Mouse (Mus musculus) G1E (cell line): ENCODE results near the gene Man1b1. TPM values are rescaled to one million over a fixed set of nuclear protein-coding genes. Genes with fewer than 3 reads are reported as not detected.

Source experiments
- ATAC-seq: 2 replicates; pipeline ENCODE4 v1.8.0; 2016; ENCODE audit warnings: mild to moderate bottlenecking; ENCODE audit not compliant: insufficient number of reproducible peaks, poor library complexity, low FRiP score, severe bottlenecking; ENCODE audit errors: extremely low read depth
- DNase-seq: peaks from one replicate; pipeline ENCODE4 v3.0.0; 2012; ENCODE audit warnings: low spot score
- H3K27me3 ChIP-seq: 2 replicates; pipeline ENCODE4 v1.6.1; 2012; ENCODE audit warnings: mild to moderate bottlenecking, low read length, inconsistent platforms; ENCODE audit not compliant: insufficient read depth
- H3K36me3 ChIP-seq: replicated peaks from 2 replicates; pipeline ENCODE3; 2012; ENCODE audit warnings: mild to moderate bottlenecking, inconsistent platforms
- H3K4me1 ChIP-seq: 2 replicates; pipeline ENCODE4 v1.6.1; 2012; ENCODE audit warnings: low read depth, low read length, inconsistent platforms, mixed read lengths; ENCODE audit not compliant: insufficient read depth
- H3K4me3 ChIP-seq: 2 replicates; pipeline ENCODE4 v1.5.1; 2012; ENCODE audit warnings: low read depth, mild to moderate bottlenecking, inconsistent platforms, low read length, moderate library complexity, mixed read lengths
- H3K9me3 ChIP-seq: replicated peaks from 2 replicates; pipeline ENCODE4 v1.6.1; 2012; ENCODE audit warnings: inconsistent platforms
- CTCF ChIP-seq: IDR thresholded peaks from 2 replicates; pipeline ENCODE4 v1.5.1; 2012; ENCODE audit warnings: low read depth, low read length, inconsistent platforms, mixed read lengths
- GATA1 ChIP-seq: IDR thresholded peaks from 2 replicates; pipeline ENCODE4 v1.6.1; 2012; ENCODE audit warnings: borderline replicate concordance, low read length, inconsistent platforms, mixed read lengths
- GATA2 ChIP-seq: IDR thresholded peaks from 2 replicates; pipeline ENCODE4 v1.6.1; 2012; ENCODE audit warnings: low read depth, low read length, inconsistent platforms, borderline replicate concordance
- POLR2AphosphoS5 ChIP-seq: IDR thresholded peaks from 2 replicates; pipeline ENCODE4 v1.6.1; 2012; ENCODE audit warnings: low read depth, low read length, inconsistent platforms; ENCODE audit not compliant: insufficient replicate concordance
- TAL1 ChIP-seq: conservative IDR thresholded peaks from 2 replicates; pipeline ENCODE4 v1.6.1; 2012; ENCODE audit warnings: low read depth, low read length, inconsistent platforms, mixed read lengths
- polyA plus RNA-seq: library from polyadenylated mRNA; stranded (reverse); fragments of >175 nt; gene quantifications from 2 replicates; pipeline ENCODE4 v1.2.3, GENCODE M21; 2012
- total RNA-seq, 2 experiments: library from RNA; stranded (forward) in 1 of 2; stranded (reverse) in 1 of 2; fragments of 200-1000 nt in 1 of 2; fragments of >200 nt in 1 of 2; fragmentation: Nextera tagmentation in 1 of 2; gene quantifications; 2 replicates each; pipeline ENCODE4 v1.2.3; 2014 to 2017

Man1b1 gene
- total and polyA plus RNA-seq, 3 experiments = 18.0 to 45.3 (median 38.3) TPM

DNA sequence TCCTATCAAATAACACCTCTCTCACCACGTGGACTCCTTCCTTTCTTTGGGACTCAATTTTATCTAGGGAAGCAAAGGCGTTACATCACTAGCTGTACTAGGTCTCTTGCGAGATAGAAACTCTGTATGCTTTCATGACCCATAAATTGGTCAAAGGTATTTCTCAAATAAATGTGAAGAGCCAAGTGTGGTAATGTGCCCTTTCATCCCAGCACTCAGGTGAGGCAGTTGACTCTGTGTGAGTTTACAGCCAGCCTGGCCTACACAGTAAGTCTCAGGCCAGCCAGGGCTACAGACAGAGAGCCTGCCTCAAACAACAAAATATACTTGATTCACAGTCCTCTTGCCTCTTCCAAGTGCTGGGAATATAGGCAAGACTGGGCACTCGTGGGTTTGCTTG, 27.7 kb downstream of the Man1b1 start:
- TF ChIP-seq TAL1 (no peak), CTCF (no peak), POLR2AphosphoS5 (no peak), GATA1 (no peak), GATA2 (no peak)
- Histone ChIP-seq H3K9me3 (no peaks in the 10 kb centered on the region), H3K36me3 (peaks cover 68% of the 10 kb centered on the region), H3K27me3 (no peaks in the 10 kb centered on the region), H3K4me3 (no peak overlapping the region), H3K4me1 (peaks cover 53% of the 10 kb centered on the region)
- no peak for DNase-seq
- ATAC-seq = no peak

DNA sequence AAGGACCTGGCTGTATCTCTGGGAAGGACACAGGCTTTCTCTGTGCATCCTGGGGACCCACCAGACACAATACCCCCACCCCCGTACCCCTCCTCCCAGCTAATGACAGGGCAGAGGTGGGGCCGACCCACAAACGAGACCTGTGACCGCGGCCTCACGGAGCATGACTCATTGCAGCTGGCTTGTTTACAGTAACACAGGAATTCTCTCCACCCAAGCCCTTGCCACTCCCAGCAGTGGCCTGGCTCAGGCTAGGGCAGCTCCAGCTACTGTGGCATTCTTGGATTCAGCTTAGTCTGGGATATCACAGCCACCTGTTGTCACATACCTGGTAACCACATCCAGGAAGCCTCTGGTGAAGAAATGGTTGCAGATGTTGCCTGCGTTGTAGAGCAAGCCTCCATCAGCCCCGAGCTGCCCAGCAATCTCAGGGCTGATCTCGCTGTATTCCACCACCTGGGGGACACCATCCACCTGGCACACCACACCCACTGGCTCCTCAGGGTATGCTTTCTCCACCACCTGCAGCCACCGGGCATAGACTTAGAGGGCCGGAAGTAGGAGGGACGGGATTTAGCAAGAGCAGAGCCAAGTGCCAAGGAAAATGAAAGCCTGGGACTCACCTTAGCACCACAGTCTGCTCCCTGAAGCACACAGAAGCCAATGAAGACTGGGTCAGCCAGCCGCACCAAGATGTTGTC, 31.5 kb downstream of the Man1b1 start:
- no peaks in the 10 kb centered on the region for H3K27me3 ChIP-seq
- ATAC-seq (no peak), DNase-seq (no peak)
- H3K36me3 ChIP-seq = peaks cover 61% of the 10 kb centered on the region
- no peak for TF ChIP-seq GATA1
- TF ChIP-seq CTCF = no peak
- TF ChIP-seq TAL1 = no peak
- TF ChIP-seq GATA2 = no peak
- no peaks in the 10 kb centered on the region for H3K9me3 ChIP-seq
- peak overlapping the region; percentile 91; the same call in 1 of the 2 replicates for H3K4me3 ChIP-seq
- peaks cover 48% of the 10 kb centered on the region for H3K4me1 ChIP-seq

DNA sequence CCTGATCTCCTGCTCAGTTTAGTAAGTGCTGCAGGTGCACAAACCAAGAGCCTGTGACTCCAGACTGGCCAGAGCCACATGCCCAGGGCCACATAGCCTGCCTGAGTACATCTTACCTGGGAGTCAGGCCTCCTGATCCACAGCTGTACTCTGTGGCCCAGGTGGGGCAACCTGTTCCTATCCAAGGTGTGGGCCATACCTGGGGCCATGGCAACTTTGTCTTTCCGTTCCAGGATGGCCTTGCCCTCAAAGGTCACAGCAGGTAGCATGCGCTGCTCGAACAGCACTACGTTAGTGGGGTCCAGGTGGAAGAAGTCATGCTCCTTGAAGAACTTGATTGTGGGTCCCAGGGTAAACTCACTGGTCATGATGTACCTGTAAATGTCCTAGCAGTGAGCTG, 32.2 kb downstream of the Man1b1 start:
- TF ChIP-seq GATA2 (no peak), POLR2AphosphoS5 (no peak), TAL1 (no peak), CTCF (no peak), GATA1 (no peak)
- DNase-seq (no peak), ATAC-seq (no peak)
- Histone ChIP-seq H3K9me3 (no peaks in the 10 kb centered on the region), H3K4me1 (peaks cover 52% of the 10 kb centered on the region), H3K27me3 (no peaks in the 10 kb centered on the region), H3K4me3 (peak overlapping the region; percentile 91), H3K36me3 (peaks cover 56% of the 10 kb centered on the region)

DNA sequence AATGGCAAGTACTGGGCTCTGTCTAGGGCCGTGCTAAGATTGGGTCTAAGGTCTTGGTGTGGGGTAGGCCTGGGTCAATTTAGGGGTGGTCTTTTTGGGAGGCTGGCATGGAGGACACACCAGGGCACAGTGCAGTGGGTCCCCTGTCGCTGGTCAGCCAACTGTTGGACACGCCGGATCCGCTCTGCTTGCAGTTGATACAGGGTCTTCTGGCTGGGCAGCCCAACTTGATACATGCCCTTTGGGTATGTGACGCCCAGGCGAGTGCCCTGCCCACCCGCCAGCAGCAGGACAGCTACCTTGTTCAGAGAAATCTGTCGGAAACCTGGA, 32.6 kb downstream of the Man1b1 start:
- ATAC-seq = 0 out of 2 replicates have a peak, but pooled peaks have one; percentile 4
- H3K27me3 ChIP-seq = no peaks in the 10 kb centered on the region
- DNase-seq = no peak
- H3K4me1 ChIP-seq = peaks cover 54% of the 10 kb centered on the region
- TF ChIP-seq TAL1 = no peak
- TF ChIP-seq GATA1 = no peak
- TF ChIP-seq GATA2 = no peak
- TF ChIP-seq POLR2AphosphoS5 = no peak
- TF ChIP-seq CTCF = no peak
- no peaks in the 10 kb centered on the region for H3K9me3 ChIP-seq
- peak overlapping the region; percentile 91 for H3K4me3 ChIP-seq
- H3K36me3 ChIP-seq = peaks cover 52% of the 10 kb centered on the region

DNA sequence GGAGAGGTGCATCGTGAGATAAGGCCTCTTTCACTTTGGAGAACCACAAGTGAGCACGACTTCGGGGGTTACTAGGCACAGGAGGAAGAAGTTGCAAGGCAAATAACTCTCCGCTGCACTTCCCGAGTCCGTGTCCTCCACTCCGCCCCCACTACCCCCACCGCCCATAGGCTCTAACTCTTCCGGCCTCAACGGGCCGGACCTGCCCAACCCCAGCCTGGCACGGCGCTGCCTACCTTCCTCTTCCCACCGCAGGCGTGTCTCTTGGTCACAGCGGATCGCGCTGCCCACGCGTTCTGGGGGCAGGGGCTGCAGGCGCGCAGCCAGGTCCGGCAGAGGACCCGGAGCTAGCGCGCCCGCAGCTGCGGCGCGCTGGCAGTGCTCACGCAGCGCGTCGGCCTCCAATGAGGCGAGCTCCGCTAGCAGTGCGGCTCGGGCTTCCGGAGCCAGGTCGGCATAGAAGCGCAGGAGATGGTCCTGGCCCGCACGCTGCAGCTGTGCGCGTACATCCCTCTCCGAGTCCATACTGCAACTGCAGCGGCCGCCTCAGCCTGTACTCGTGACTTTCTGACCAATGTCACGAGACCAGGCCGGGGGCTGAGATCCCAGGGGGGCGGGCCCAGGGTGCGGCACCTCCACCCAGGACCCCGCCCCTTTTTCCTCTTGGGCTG, 33.1 kb downstream of the Man1b1 start, which contains the start of gene Uap1l1:
Gene Uap1l1, minus strand, starts transcription at position 592 of the 671 bp plus-strand sequence.
- TF ChIP-seq TAL1 = no peak
- TF ChIP-seq GATA1 = no peak
- TF ChIP-seq POLR2AphosphoS5 = no peak
- TF ChIP-seq GATA2 = no peak
- no peak for TF ChIP-seq CTCF
- ATAC-seq (peak; percentile 62), DNase-seq (peak; percentile 96)
- Histone ChIP-seq H3K4me3 (peak within 1 kb of the TSS; percentile 91), H3K9me3 (no peaks in the 10 kb centered on the region), H3K4me1 (peaks cover 59% of the 10 kb centered on the region), H3K27me3 (no peaks in the 10 kb centered on the region), H3K36me3 (peaks cover 47% of the 10 kb centered on the region)

DNA sequence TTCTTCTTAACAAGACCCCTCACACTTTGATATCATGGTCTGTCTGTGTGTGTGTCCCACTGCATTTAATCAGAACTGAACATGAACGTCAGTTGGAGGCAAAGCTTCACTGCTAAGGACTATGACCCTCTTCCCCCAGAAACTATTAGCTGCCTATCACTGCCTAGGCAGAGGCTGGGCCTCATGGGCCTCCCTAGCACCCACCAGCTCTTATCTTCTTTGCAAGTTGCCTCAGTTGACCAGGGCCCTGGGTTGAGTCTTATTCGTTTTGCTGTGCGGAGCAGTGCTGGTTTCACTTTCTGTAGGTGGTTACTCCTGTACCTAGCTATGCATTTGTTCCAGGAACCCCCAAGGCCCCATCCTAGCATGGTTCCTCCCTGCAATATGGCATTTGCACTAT, 37.9 kb downstream of the Man1b1 start:
- Histone ChIP-seq H3K4me3 (peak overlapping the region; percentile 48; the same call in 1 of the 2 replicates), H3K27me3 (no peaks in the 10 kb centered on the region), H3K36me3 (peaks cover 18% of the 10 kb centered on the region), H3K4me1 (peaks cover 75% of the 10 kb centered on the region), H3K9me3 (no peaks in the 10 kb centered on the region)
- no peak for TF ChIP-seq GATA1
- TF ChIP-seq GATA2 = no peak
- no peak for TF ChIP-seq CTCF
- TF ChIP-seq TAL1 = no peak
- ATAC-seq = no peak
- DNase-seq = no peak
